Mouse (Mus musculus) pancreas, adult 10 weeks (tissue): ENCODE data around the gene Srpx. TPM values are rescaled to one million over a fixed set of nuclear protein-coding genes. Genes with fewer than 3 reads are reported as not detected.

Experiments used
- polyA plus RNA-seq: library from polyadenylated mRNA; stranded (reverse); fragments of 350-450 nt; fragmentation: Illumina TruSeq; extraction: RNeasy Lipid Tissue Mini Kit (QIAGEN cat#74804); gene quantifications from one replicate; pipeline ENCODE4 v1.2.3, GENCODE M21; 2015; ENCODE audit warnings: low read depth, low replicate concordance; ENCODE audit not compliant: insufficient read depth

Gene Srpx
- 5.1 TPM for polyA plus RNA-seq

DNA sequence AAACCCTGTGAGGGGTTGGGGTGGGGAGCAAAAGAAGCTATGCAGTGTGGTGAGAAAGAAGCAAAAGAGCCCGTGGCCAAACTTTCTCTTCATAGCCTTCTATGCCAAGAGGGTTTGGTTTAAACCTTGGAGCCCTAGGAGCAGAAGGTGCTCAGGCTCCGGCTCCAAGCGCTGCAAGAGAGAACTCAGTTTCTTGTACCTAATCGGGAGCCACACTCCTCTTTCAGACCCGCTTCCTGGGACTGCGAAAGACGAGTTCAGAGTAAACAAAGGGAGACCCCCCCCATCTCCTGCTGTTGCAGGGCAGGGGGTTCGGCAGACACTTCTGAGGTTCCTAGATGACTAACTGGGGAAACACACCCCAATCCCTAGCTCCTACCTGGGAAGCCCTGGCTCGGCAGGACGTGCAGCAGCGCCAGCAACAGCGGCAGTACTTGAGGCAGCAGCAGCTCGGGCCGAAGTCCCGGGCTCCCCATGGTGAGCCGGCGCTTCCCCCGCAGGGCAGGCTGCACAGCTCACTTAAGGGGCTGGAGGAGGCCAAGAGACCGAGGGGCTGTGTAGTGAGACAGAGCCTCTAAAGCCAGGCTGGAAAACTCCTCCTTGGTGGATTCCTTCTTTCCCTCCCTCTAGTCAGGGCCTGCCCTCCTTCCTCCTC lies at the start of gene Srpx:
Srpx (minus strand) TSS at position 645 of the 655 bp plus-strand sequence.

Other genes with a start within 250 kb of the Srpx start
- gene Sytl5, start 232.1 kb downstream of the Srpx start, polyA plus RNA-seq, result 2.0 TPM
- 1.4 TPM for gene Rpgr, start 99.2 kb upstream of the Srpx start, polyA plus RNA-seq
- not detected for gene Otc, start 134.6 kb upstream of the Srpx start, polyA plus RNA-seq